Mouse (Mus musculus): ENCODE data around the gene Hsd11b1. TPM values are rescaled to one million over a fixed set of nuclear protein-coding genes. Genes with fewer than 3 reads are reported as not detected.

Gene Hsd11b1
- polyA plus RNA-seq (2012; rRNA removed), result 5.0 and 8.3 TPM in 2 replicates

GRCm38 (mm10) chr1:193263955-193264598 is at the start of gene Hsd11b1:
Hsd11b1 (minus strand) TSS chr1:193264075.

GRCm38 (mm10) chr1:193272916-193273601 is 9.2 kb upstream of the Hsd11b1 start, which contains the start of gene G0s2:
G0s2 (minus strand) TSS chr1:193273217.

GRCm38 (mm10) chr1:193207503-193207902 is 56.4 kb downstream of the Hsd11b1 start, which contains the start of gene Lamb3:
Lamb3 (plus strand) TSS chr1:193207699.

GRCm38 (mm10) chr1:193201383-193201778 is 62.5 kb downstream of the Hsd11b1 start, which contains the start of gene Traf3ip3:
Traf3ip3 (minus strand) TSS chr1:193201703.

Other genes with a start within 250 kb of the Hsd11b1 start
- gene Syt14, start 228.3 kb downstream of the Hsd11b1 start, polyA plus RNA-seq (2012; rRNA removed), result 0.03 and 0.06 TPM in 2 replicates
- gene Diexf, start 133.8 kb downstream of the Hsd11b1 start, polyA plus RNA-seq (2012; rRNA removed), result 6.7 and 9.0 TPM in 2 replicates
- gene Irf6, start 111.0 kb downstream of the Hsd11b1 start, polyA plus RNA-seq (2012; rRNA removed), result 81.4 and 104 TPM in 2 replicates
- 2.8 and 3.6 TPM in 2 replicates for gene A130010J15Rik, start 96.0 kb downstream of the Hsd11b1 start, polyA plus RNA-seq (2012; rRNA removed)
- gene Traf3ip3, start 62.4 kb downstream of the Hsd11b1 start, polyA plus RNA-seq (2012; rRNA removed), result 1.4 and 2.5 TPM in 2 replicates
- gene Lamb3, start 56.4 kb downstream of the Hsd11b1 start, polyA plus RNA-seq (2012; rRNA removed), result 90.3 and 102 TPM in 2 replicates
- 33.3 and 41.1 TPM in 2 replicates for gene G0s2, start 9.1 kb upstream of the Hsd11b1 start, polyA plus RNA-seq (2012; rRNA removed)
- 0.40 and 0.45 TPM in 2 replicates for gene Camk1g, start 106.2 kb upstream of the Hsd11b1 start, polyA plus RNA-seq (2012; rRNA removed)

Data from colon, adult 2 months (tissue).